8 mouse cellular contexts compared by ENCODE assay signal in genomic region chr17:94730416-94730815, GRCm38 (mm10). TPM values are rescaled to one million over a fixed set of nuclear protein-coding genes. Genes with fewer than 3 reads are reported as not detected.
DNase-seq lines count a peak whose midpoint lies in the region; ATAC-seq lines count a peak whose summit lies in the region.

No protein-coding gene starts in this region.

- intact Hi-C loops in left cerebral cortex, postnatal 10 days (cut with DNase I) = loop anchor here (2.0 to 5.0 kb wide), 2 partner anchors 963 to 1534 kb away; no protein-coding TSS in a partner anchor

- peak; percentile 63 for DNase-seq in 416B (ENCODE audit: low read depth)
- DNase-seq in adipocyte (ENCODE audit: low spot score) = peak; percentile 46
- DNase-seq in cerebellum, postnatal 14 days = peak; percentile 58 to 64
- peak; percentile 54 for DNase-seq in forelimb bud, embryonic 11.5 days (ENCODE audit: low read depth, low spot score)
- peak; percentile 26 to 34 for DNase-seq in left cerebral cortex, postnatal 10 days (ENCODE audit: extremely low spot score in 1 of 2, low spot score in 2 of 2)
- peak; percentile 56 for DNase-seq in mesoderm, embryonic 11.5 days (ENCODE audit: low read depth, low spot score)
- DNase-seq in right cerebral cortex, postnatal 10 days (ENCODE audit: low spot score in 2 of 2) = peak; percentile 56 to 70

- peak; percentile 70 for ATAC-seq in inflammation-experienced regulatory T-cells, adult 6 months

RNA-seq across cellular contexts. Expression of gene Mettl4, which starts 19.4 kb away (rescaled TPM):
- 10 to 100 TPM; 15.8 to 19.8 (median 18.2) TPM for polyA plus RNA-seq in inflammation-experienced regulatory T-cells, adult 6 months (2017; shearing (Covaris generic))
- 10 to 100 TPM; 14.7 to 15.3 TPM for total RNA-seq in left cerebral cortex, postnatal 10 days (2021)

Comparison
In these comparisons a context has a peak if more than half of its experiments do, and no peak if none do; other contexts are left out.
1. Peak in every context shown above with its lines: DNase-seq and ATAC-seq.